Mouse (Mus musculus) E14TG2a.4 (cell line): ENCODE measurements around the gene Meioc.

Source experiments
- CTCF ChIP-seq: conservative IDR thresholded peaks from 2 replicates; pipeline ENCODE4 v1.5.1; 2014; ENCODE audit warnings: low read length
- NANOG ChIP-seq: IDR thresholded peaks from 2 replicates; pipeline ENCODE4 v1.6.1; 2014; ENCODE audit warnings: borderline replicate concordance, low read length, mixed read lengths
- POU5F1 ChIP-seq: IDR thresholded peaks from 2 replicates; pipeline ENCODE4 v1.6.1; 2014; ENCODE audit warnings: low read length, borderline replicate concordance

- TF ChIP-seq POU5F1 (no peak), NANOG (no peak), CTCF (no peak)
Observed at GRCm38 (mm10) chr11:102729835-102730234, 66.3 kb downstream of the Meioc start.
